Mouse (Mus musculus) neural tube, embryonic 14.5 days (tissue): ENCODE data around the gene Ccdc14. TPM values are rescaled to one million over a fixed set of nuclear protein-coding genes. Genes with fewer than 3 reads are reported as not detected.
A peak's percentile ranks its signal among the peaks of the same experiment; 100 is the strongest.

Experiments
- ATAC-seq: fragments of 200-750 bp; cut with Nextera tagmentation; 2 replicates; pipeline ENCODE4 v1.8.0; 2017; ENCODE audit warnings: low read depth, mild to moderate bottlenecking, moderate TSS enrichment, moderate library complexity
- H3K27ac ChIP-seq: fragments of 300-500 bp; sonication (generic); 2 replicates; pipeline ENCODE4 v1.5.1; 2014; ENCODE audit warnings: low read depth, mild to moderate bottlenecking, control low read depth, low read length, moderate library complexity, mixed read lengths
- H3K27me3 ChIP-seq: fragments of 300-500 bp; sonication (generic); 2 replicates; pipeline ENCODE4 v1.6.1; 2014; ENCODE audit warnings: low read length; ENCODE audit not compliant: control insufficient read depth, insufficient read depth
- H3K36me3 ChIP-seq: fragments of 300-500 bp; sonication (generic); 2 replicates; pipeline ENCODE4 v1.6.1; 2014; ENCODE audit warnings: low read length, mixed read lengths; ENCODE audit not compliant: control insufficient read depth, insufficient read depth
- H3K4me1 ChIP-seq: fragments of 300-500 bp; sonication (generic); 2 replicates; pipeline ENCODE4 v1.6.1; 2014; ENCODE audit warnings: low read length; ENCODE audit not compliant: control insufficient read depth, insufficient read depth
- H3K4me2 ChIP-seq: fragments of 300-500 bp; sonication (generic); 2 replicates; pipeline ENCODE4 v1.6.1; 2014; ENCODE audit warnings: mild to moderate bottlenecking, low read depth, low read length, control low read depth
- H3K4me3 ChIP-seq: fragments of 300-500 bp; sonication (generic); 2 replicates; pipeline ENCODE4 v1.5.1; 2014; ENCODE audit warnings: low read depth, low read length, control low read depth, mixed read lengths
- H3K9ac ChIP-seq: fragments of 300-500 bp; sonication (generic); replicated peaks from 2 replicates; pipeline ENCODE4 v1.6.1; 2014; ENCODE audit warnings: low read depth, mild to moderate bottlenecking, control low read depth, low read length, mixed read lengths
- H3K9me3 ChIP-seq: fragments of 300-500 bp; sonication (generic); 2 replicates; pipeline ENCODE4 v1.6.1; 2016; ENCODE audit warnings: low read length; ENCODE audit not compliant: control insufficient read depth
- WGBS: fragments of 180-500 bp; shearing (Covaris S2); extraction: QIAGEN DNeasy Blood & Tissue Kit; methylation state at CpG from one replicate; pipeline ENCODE4 v1.1.7; 2014; 5-methylcytosine and 5-hydroxymethylcytosine counted together
- polyA plus RNA-seq: library from polyadenylated mRNA; unstranded; fragments of >200 nt; fragmentation: Nextera tagmentation; extraction: Ambion mirVana; gene quantifications from 2 replicates; pipeline ENCODE4 v1.2.1, GENCODE M21; 2014

The Ccdc14 gene
- polyA plus RNA-seq, 1 experiment from 2014 or later, result 4.2 TPM

GRCm38 (mm10) chr16:34667031-34667726 is 23.2 kb upstream of the Ccdc14 start:
- ATAC-seq, result peak; percentile 76
- peak overlapping the region; percentile 30 for H3K4me2 ChIP-seq
- H3K9ac ChIP-seq, result no peak overlapping the region
- H3K36me3 ChIP-seq, result no peaks in the 10 kb centered on the region
- H3K27ac ChIP-seq, result no peak overlapping the region
- no peaks in the 10 kb centered on the region for H3K9me3 ChIP-seq
- H3K4me3 ChIP-seq, result no peak overlapping the region
- no peaks in the 10 kb centered on the region for H3K4me1 ChIP-seq
- no peaks in the 10 kb centered on the region for H3K27me3 ChIP-seq
- 3% methylated on average over 20 of the region's 20 CpGs for WGBS

GRCm38 (mm10) chr16:34668341-34668740 is 22.1 kb upstream of the Ccdc14 start:
- no peaks in the 10 kb centered on the region for H3K9me3 ChIP-seq
- H3K4me3 ChIP-seq, result no peak overlapping the region
- ATAC-seq, result no peak
- no peak overlapping the region for H3K27ac ChIP-seq
- H3K27me3 ChIP-seq, result no peaks in the 10 kb centered on the region
- no peaks in the 10 kb centered on the region for H3K36me3 ChIP-seq
- no peak overlapping the region for H3K4me2 ChIP-seq
- no peaks in the 10 kb centered on the region for H3K4me1 ChIP-seq
- 59% methylated on average over 9 of the region's 9 CpGs for WGBS
- H3K9ac ChIP-seq, result no peak overlapping the region

- WGBS, result 49% methylated on average over 7 of the region's 7 CpGs
- no peaks in the 10 kb centered on the region for H3K4me1 ChIP-seq
- H3K36me3 ChIP-seq, result no peaks in the 10 kb centered on the region
- no peak overlapping the region for H3K9ac ChIP-seq
- H3K4me3 ChIP-seq, result no peak overlapping the region
- no peaks in the 10 kb centered on the region for H3K27me3 ChIP-seq
- no peaks in the 10 kb centered on the region for H3K9me3 ChIP-seq
- H3K4me2 ChIP-seq, result no peak overlapping the region
- no peak overlapping the region for H3K27ac ChIP-seq
- ATAC-seq, result no peak
Measured at GRCm38 (mm10) chr16:34671966-34672365, 18.4 kb upstream of the Ccdc14 start.

DNA sequence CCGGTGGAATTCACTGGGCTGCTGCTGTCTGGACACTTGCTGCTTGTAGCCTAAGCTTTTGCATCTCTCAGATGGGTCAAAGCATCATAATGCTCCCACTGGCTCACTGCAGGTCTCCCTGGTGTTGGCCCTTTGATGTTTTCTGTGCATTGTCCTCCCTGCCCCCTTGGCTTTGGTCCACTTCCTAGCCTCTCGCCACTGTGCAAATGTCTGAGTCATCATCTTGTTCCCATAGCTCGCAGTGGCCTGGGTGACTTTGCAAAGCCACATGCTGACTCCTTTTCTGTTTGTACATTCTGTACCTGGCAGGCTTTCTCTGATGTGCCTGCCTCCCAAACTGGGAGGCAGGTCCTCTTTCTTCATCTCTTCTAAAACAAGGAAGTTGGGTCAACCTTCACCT is 17.6 kb upstream of the Ccdc14 start:
- no peaks in the 10 kb centered on the region for H3K9me3 ChIP-seq
- H3K9ac ChIP-seq, result no peak overlapping the region
- ATAC-seq, result no peak
- H3K27me3 ChIP-seq, result no peaks in the 10 kb centered on the region
- no peaks in the 10 kb centered on the region for H3K36me3 ChIP-seq
- 56% methylated on average over 3 of the region's 3 CpGs for WGBS
- H3K4me2 ChIP-seq, result no peak overlapping the region
- no peaks in the 10 kb centered on the region for H3K4me1 ChIP-seq
- H3K4me3 ChIP-seq, result no peak overlapping the region
- no peak overlapping the region for H3K27ac ChIP-seq

DNA sequence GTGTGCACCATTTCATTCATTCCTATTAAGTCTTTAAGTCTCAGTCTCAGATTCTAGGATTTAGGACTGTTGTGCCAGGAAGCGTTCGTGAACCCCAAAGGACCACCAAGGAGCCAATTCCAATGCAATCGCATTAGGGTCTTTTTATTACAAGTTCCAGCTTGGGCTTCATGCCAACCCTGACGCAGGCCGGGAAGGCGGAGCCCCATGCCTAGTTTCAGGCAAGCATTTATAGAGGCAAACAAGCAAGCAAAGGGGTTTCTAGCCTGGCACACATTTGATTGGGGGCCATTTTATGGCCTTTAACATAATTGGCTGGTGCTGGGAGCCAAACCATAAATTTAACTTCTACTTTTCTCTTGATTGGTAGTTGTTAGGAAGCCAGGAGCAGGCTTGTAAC is 16.1 kb upstream of the Ccdc14 start:
- ATAC-seq, result peak; percentile 49; the same call in 1 of the 2 replicates
- Histone ChIP-seq H3K36me3 (no peaks in the 10 kb centered on the region), H3K4me1 (no peaks in the 10 kb centered on the region), H3K27me3 (no peaks in the 10 kb centered on the region), H3K9ac (no peak overlapping the region), H3K9me3 (no peaks in the 10 kb centered on the region), H3K4me3 (no peak overlapping the region), H3K4me2 (no peak overlapping the region), H3K27ac (no peak overlapping the region)
- 34% methylated on average over 6 of the region's 6 CpGs for WGBS

GRCm38 (mm10) chr16:34681823-34682222 is 8.6 kb upstream of the Ccdc14 start:
- Histone ChIP-seq H3K4me2 (no peak overlapping the region), H3K27ac (no peak overlapping the region), H3K27me3 (no peaks in the 10 kb centered on the region), H3K4me3 (no peak overlapping the region), H3K9ac (no peak overlapping the region), H3K4me1 (no peaks in the 10 kb centered on the region), H3K9me3 (no peaks in the 10 kb centered on the region), H3K36me3 (no peaks in the 10 kb centered on the region)
- no peak for ATAC-seq

GRCm38 (mm10) chr16:34689879-34690278 is 537 bp upstream of the Ccdc14 start:
- no peaks in the 10 kb centered on the region for H3K27me3 ChIP-seq
- no peak overlapping the region for H3K9ac ChIP-seq
- H3K27ac ChIP-seq, result no peak overlapping the region
- H3K4me2 ChIP-seq, result peak overlapping the region; percentile 94; the same call in 1 of the 2 replicates
- no peaks in the 10 kb centered on the region for H3K9me3 ChIP-seq
- H3K36me3 ChIP-seq, result no peaks in the 10 kb centered on the region
- peak overlapping the region; percentile 43 for H3K4me3 ChIP-seq
- H3K4me1 ChIP-seq, result peaks cover 7% of the 10 kb centered on the region
- WGBS, result 74% methylated on average over 3 of the region's 3 CpGs
- no peak for ATAC-seq

DNA sequence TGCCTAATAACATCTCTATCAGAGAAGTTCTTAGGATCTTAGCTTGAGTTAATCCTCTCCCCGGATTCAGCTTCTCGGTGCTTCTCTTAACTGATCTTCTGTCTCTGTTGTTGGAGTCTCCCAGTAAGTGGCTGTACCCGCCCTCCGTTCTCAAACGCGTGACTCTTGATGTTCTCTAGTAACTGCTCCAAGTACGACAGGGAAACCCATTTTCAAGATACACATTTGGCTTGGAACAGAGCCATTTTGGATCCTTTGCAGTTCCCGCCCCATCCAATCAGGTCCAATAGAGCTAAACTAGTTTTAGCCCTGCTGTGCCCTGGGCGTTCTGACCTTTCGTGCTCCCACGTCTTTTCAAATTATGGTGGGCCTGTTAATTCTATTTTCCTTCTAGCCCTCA is 740 bp downstream of the Ccdc14 start:
- Histone ChIP-seq H3K4me1 (peaks cover 7% of the 10 kb centered on the region), H3K4me2 (peak overlapping the region; percentile 94), H3K9me3 (no peaks in the 10 kb centered on the region), H3K9ac (peak overlapping the region; percentile 61), H3K36me3 (no peaks in the 10 kb centered on the region), H3K27me3 (no peaks in the 10 kb centered on the region), H3K27ac (peak overlapping the region; percentile 23; the same call in 1 of the 2 replicates), H3K4me3 (peak overlapping the region; percentile 43)
- 9% methylated on average over 11 of the region's 11 CpGs for WGBS
- ATAC-seq, result peak; percentile 9; the same call in 1 of the 2 replicates

DNA sequence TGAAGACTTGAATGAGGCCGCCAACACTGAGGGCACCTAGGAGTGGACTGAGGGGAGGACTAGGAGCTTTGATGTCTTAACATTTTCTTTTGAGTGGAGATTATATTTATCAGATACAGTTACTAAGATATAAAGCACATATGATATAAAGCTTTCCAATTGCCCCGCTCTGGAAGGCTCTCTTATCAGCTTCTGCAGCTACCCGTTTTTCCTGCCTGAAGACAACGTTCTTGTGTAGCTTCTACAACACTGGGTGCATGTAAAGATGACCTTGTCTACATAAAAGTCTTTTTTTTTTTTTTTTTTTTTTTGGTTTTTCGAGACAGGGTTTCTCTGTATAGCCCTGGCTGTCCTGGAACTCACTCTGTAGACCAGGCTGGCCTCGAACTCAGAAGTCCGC is 4.1 kb downstream of the Ccdc14 start:
- H3K9me3 ChIP-seq, result no peaks in the 10 kb centered on the region
- no peaks in the 10 kb centered on the region for H3K27me3 ChIP-seq
- no peak overlapping the region for H3K4me3 ChIP-seq
- 94% methylated on average over 6 of the region's 7 CpGs for WGBS
- no peaks in the 10 kb centered on the region for H3K36me3 ChIP-seq
- ATAC-seq, result no peak
- no peak overlapping the region for H3K27ac ChIP-seq
- H3K4me1 ChIP-seq, result peaks cover 7% of the 10 kb centered on the region
- no peak overlapping the region for H3K4me2 ChIP-seq
- no peak overlapping the region for H3K9ac ChIP-seq
